Mouse (Mus musculus): Measurements from ENCODE around the gene Spata16.
"Not testable (repeated sequence)": the region's sequence is repeated elsewhere in the genome, so short reads cannot be mapped to it uniquely, and the experiment has no call there.

The Spata16 gene
- long read RNA-seq, experiment 1 = 0 reads
- long read RNA-seq, experiment 2 = 0 reads

GRCm38 (mm10) chr3:26637402-26637801 lies at the start of gene Spata16:
Gene Spata16, plus strand, starts transcription at chr3:26637620.
- intact Hi-C loops (cut with DNase I) = no loop called here

GRCm38 (mm10) chr3:26604861-26605260 lies 32.6 kb upstream of the Spata16 start:
- intact Hi-C loops (cut with DNase I) = no loop called here

- intact Hi-C loops (cut with DNase I) = no loop called here
Observed at GRCm38 (mm10) chr3:26608531-26608930, 28.9 kb upstream of the Spata16 start.

GRCm38 (mm10) chr3:26639214-26639613 lies 1.8 kb downstream of the Spata16 start:
- intact Hi-C loops (cut with DNase I) = no loop called here

- intact Hi-C loops (cut with DNase I) = no loop called here
Observed at GRCm38 (mm10) chr3:26639851-26640250, 2.4 kb downstream of the Spata16 start.

GRCm38 (mm10) chr3:26640321-26641075 lies 3.1 kb downstream of the Spata16 start:
- intact Hi-C loops (cut with DNase I) = no loop called here

- intact Hi-C loops (cut with DNase I) = no loop called here
Observed at GRCm38 (mm10) chr3:26641351-26642249, 4.2 kb downstream of the Spata16 start.

- intact Hi-C loops (cut with DNase I) = no loop called here
Observed at GRCm38 (mm10) chr3:26644136-26644535, 6.7 kb downstream of the Spata16 start.

- intact Hi-C loops (cut with DNase I) = no loop called here
Observed at GRCm38 (mm10) chr3:26646834-26647233, 9.4 kb downstream of the Spata16 start.

GRCm38 (mm10) chr3:26685832-26686231 lies 48.4 kb downstream of the Spata16 start:
- intact Hi-C loops (cut with DNase I) = no loop called here

GRCm38 (mm10) chr3:26709492-26709891 lies 72.1 kb downstream of the Spata16 start:
- intact Hi-C loops (cut with DNase I) = not testable (repeated sequence)

GRCm38 (mm10) chr3:26727526-26727925 lies 90.1 kb downstream of the Spata16 start:
- intact Hi-C loops (cut with DNase I) = no loop called here

- intact Hi-C loops (cut with DNase I) = no loop called here
Observed at GRCm38 (mm10) chr3:26750492-26750891, 113.1 kb downstream of the Spata16 start.

GRCm38 (mm10) chr3:26752441-26752840 lies 115.0 kb downstream of the Spata16 start:
- intact Hi-C loops (cut with DNase I) = no loop called here

GRCm38 (mm10) chr3:26793334-26794101 lies 156.1 kb downstream of the Spata16 start:
- intact Hi-C loops (cut with DNase I) = no loop called here

- intact Hi-C loops (cut with DNase I) = no loop called here
Observed at GRCm38 (mm10) chr3:26795851-26796538, 158.6 kb downstream of the Spata16 start.

GRCm38 (mm10) chr3:26796954-26797353 lies 159.5 kb downstream of the Spata16 start:
- intact Hi-C loops (cut with DNase I) = no loop called here

- intact Hi-C loops (cut with DNase I) = no loop called here
Observed at GRCm38 (mm10) chr3:26814307-26814706, 176.9 kb downstream of the Spata16 start.

- intact Hi-C loops (cut with DNase I) = no loop called here
Observed at GRCm38 (mm10) chr3:26815764-26816163, 178.3 kb downstream of the Spata16 start.

GRCm38 (mm10) chr3:26819398-26819797 lies 182.0 kb downstream of the Spata16 start:
- intact Hi-C loops (cut with DNase I) = no loop called here
